Mouse (Mus musculus): ENCODE measurements around the gene Atf7. TPM values are rescaled to one million over a fixed set of nuclear protein-coding genes. Genes with fewer than 3 reads are reported as not detected.

Atf7 gene
- polyA plus RNA-seq, 1 experiment from 2014 or later: 37.4 TPM

DNA sequence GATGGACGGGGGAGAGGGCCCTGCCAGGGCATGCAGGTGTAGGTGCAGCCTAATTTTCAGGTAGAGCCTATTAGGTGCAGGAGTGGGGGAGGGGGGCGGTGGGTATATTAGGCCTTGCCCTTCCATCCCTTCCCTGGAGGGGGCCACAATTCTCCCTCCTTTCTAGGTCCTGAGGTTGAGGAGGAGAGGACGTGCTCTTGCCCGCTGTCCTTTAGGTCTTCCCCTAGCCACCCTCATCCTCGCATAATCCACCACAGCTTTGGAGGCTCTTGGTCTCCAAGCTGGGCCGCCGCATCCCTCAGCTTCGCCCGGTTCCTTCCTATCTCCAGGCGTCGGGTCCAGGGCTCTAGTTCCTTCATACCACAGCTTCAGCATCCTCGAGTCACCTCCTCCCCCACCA lies 109.0 kb downstream of the Atf7 start:
- TF ChIP-seq CTCF (IDR thresholded peaks at IDR 0.05) (no peak; the same call in 1 of the 2 replicates), EP300 (IDR thresholded peaks at IDR 0.05) (no peak)
- Histone ChIP-seq H3K4me3 (ENCODE audit: low read depth, low read length) (peak overlapping the region; percentile 60), H3K9me3 (ENCODE audit: low read length) (no peaks in the 10 kb centered on the region), H3K9ac (replicated peaks; ENCODE audit: low read depth) (peak overlapping the region; percentile 43; the same call in 1 of the 2 replicates), H3K4me2 (replicated peaks; ENCODE audit: low read depth, low read length) (peak overlapping the region; percentile 88), H3K36me3 (ENCODE audit: insufficient read depth, low read length) (no peaks in the 10 kb centered on the region), H3K27me3 (replicated peaks; ENCODE audit: insufficient read depth, low read length) (no peaks in the 10 kb centered on the region), H3K4me1 (ENCODE audit: insufficient read depth, low read depth, low read length) (no peaks in the 10 kb centered on the region), H3K27ac (ENCODE audit: low read length) (0 out of 2 replicates have a peak overlapping the region, but pooled peaks have one; percentile 75)
- ATAC-seq: no peak
- WGBS: 2% methylated on average over 9 of the region's 12 CpGs
- no peak for DNase-seq (ENCODE audit: low spot score)

DNA sequence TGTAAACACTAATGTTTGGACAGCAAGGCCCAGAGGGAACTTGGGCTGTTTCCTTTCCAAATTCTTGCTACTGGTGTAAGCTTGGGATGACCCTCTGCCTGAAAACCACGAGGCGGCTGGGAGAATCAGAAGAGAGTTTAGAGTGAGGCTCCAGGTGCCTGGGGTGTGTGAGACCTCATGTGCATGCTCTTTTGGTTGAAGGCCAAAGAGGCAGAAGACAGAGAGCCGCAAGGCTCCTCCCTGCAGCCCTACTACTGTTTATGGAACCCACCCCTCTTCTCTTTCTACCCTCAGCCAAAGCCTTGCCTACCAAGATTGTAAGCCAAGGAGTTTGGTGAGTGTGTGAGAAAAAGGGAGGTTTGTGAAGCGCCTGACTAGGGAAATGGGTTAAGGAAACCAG lies 109.5 kb downstream of the Atf7 start:
- no peak for TF ChIP-seq EP300 (IDR thresholded peaks at IDR 0.05)
- TF ChIP-seq CTCF (IDR thresholded peaks at IDR 0.05): no peak
- ATAC-seq: no peak
- H3K36me3 ChIP-seq (ENCODE audit: insufficient read depth, low read length): no peaks in the 10 kb centered on the region
- no peak for DNase-seq (ENCODE audit: low spot score)
- WGBS: 50% methylated on average over 4 of the region's 4 CpGs
- no peak overlapping the region for H3K4me3 ChIP-seq (ENCODE audit: low read depth, low read length)
- no peak overlapping the region for H3K9ac ChIP-seq (replicated peaks; ENCODE audit: low read depth)
- H3K27me3 ChIP-seq (replicated peaks; ENCODE audit: insufficient read depth, low read length): no peaks in the 10 kb centered on the region
- no peaks in the 10 kb centered on the region for H3K9me3 ChIP-seq (ENCODE audit: low read length)
- H3K4me1 ChIP-seq (ENCODE audit: insufficient read depth, low read depth, low read length): no peaks in the 10 kb centered on the region
- peak overlapping the region; percentile 88; the same call in 1 of the 2 replicates for H3K4me2 ChIP-seq (replicated peaks; ENCODE audit: low read depth, low read length)
- no peak overlapping the region for H3K27ac ChIP-seq (ENCODE audit: low read length)

DNA sequence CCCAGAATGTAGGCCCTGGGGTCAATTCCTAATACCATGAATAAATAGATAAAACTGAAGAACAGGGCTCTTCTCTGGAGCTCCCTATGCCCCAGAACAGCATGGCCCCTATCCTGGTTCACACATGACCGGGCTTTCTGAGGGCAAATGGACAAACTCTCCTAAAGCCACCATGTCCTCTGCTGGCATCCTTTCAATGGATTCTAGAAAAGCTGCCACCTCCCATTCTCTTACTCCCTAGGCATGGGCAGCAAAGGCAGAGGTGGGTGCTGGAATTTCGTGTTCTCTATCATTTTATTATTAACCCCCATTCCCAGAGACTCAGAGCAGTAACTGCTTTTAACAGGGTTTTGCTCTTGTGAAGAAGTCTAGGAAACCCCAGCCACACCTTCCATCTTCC lies 110.0 kb downstream of the Atf7 start:
- WGBS: 88% methylated on average over 2 of the region's 2 CpGs
- no peaks in the 10 kb centered on the region for H3K4me1 ChIP-seq (ENCODE audit: insufficient read depth, low read depth, low read length)
- no peak for DNase-seq (ENCODE audit: low spot score)
- no peak for TF ChIP-seq EP300 (IDR thresholded peaks at IDR 0.05)
- TF ChIP-seq CTCF (IDR thresholded peaks at IDR 0.05): no peak
- no peaks in the 10 kb centered on the region for H3K27me3 ChIP-seq (replicated peaks; ENCODE audit: insufficient read depth, low read length)
- no peak overlapping the region for H3K4me2 ChIP-seq (replicated peaks; ENCODE audit: low read depth, low read length)
- no peak overlapping the region for H3K9ac ChIP-seq (replicated peaks; ENCODE audit: low read depth)
- ATAC-seq: no peak
- no peak overlapping the region for H3K27ac ChIP-seq (ENCODE audit: low read length)
- no peak overlapping the region for H3K4me3 ChIP-seq (ENCODE audit: low read depth, low read length)
- no peaks in the 10 kb centered on the region for H3K9me3 ChIP-seq (ENCODE audit: low read length)
- no peaks in the 10 kb centered on the region for H3K36me3 ChIP-seq (ENCODE audit: insufficient read depth, low read length)

DNA sequence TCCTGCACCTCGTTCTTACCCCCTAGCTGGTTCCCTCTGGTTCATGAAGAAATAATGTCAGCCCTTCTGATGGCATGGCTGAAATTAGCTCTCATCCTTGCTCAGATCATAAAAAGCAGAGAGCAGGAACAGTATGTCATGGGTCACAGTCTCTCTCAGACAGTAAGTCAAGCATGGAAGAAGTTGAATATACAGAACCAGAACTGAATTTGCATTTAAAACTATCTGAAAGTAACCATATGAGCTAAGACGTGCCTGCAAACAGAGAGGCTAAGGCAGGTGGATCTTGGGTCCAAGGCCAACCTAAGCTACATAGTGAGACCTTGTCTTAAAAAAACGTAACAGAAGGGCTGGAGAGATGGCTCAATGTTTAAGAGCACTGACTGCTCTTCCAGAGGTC lies 112.3 kb downstream of the Atf7 start:
- no peaks in the 10 kb centered on the region for H3K36me3 ChIP-seq (ENCODE audit: insufficient read depth, low read length)
- H3K9ac ChIP-seq (replicated peaks; ENCODE audit: low read depth): no peak overlapping the region
- H3K9me3 ChIP-seq (ENCODE audit: low read length): no peaks in the 10 kb centered on the region
- 79% methylated on average over 3 of the region's 3 CpGs for WGBS
- ATAC-seq: no peak
- no peak for TF ChIP-seq EP300 (IDR thresholded peaks at IDR 0.05)
- no peak for TF ChIP-seq CTCF (IDR thresholded peaks at IDR 0.05)
- no peaks in the 10 kb centered on the region; the same call in 1 of the 2 replicates for H3K4me1 ChIP-seq (ENCODE audit: insufficient read depth, low read depth, low read length)
- H3K4me3 ChIP-seq (ENCODE audit: low read depth, low read length): no peak overlapping the region
- H3K27me3 ChIP-seq (replicated peaks; ENCODE audit: insufficient read depth, low read length): no peaks in the 10 kb centered on the region
- no peak for DNase-seq (ENCODE audit: low spot score)
- H3K27ac ChIP-seq (ENCODE audit: low read length): no peak overlapping the region
- H3K4me2 ChIP-seq (replicated peaks; ENCODE audit: low read depth, low read length): no peak overlapping the region

DNA sequence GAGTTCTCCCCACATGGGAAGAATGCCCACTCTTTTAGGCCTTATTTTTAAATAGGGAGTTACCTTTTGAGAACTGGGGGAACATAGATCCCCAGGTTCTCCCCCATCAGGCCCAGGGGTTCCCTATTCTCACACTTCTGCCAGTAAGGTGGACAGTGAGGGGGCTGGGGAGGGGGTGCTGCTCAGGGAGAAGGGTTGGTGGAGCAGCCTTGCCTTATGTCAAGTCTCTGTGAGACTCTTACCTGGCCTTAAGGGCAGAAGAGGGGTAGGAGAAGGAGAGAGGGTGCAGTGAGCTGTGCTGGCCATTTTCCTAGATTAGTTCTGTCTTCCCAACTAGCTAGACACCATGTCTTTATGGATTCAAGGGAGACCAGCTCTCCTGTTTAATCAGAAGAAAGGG lies 112.8 kb downstream of the Atf7 start:
- DNase-seq (ENCODE audit: low spot score) (no peak), ATAC-seq (no peak)
- Histone ChIP-seq H3K4me2 (replicated peaks; ENCODE audit: low read depth, low read length) (no peak overlapping the region), H3K4me1 (ENCODE audit: insufficient read depth, low read depth, low read length) (no peaks in the 10 kb centered on the region; the same call in 1 of the 2 replicates), H3K27ac (ENCODE audit: low read length) (no peak overlapping the region), H3K9me3 (ENCODE audit: low read length) (no peaks in the 10 kb centered on the region), H3K4me3 (ENCODE audit: low read depth, low read length) (no peak overlapping the region), H3K36me3 (ENCODE audit: insufficient read depth, low read length) (no peaks in the 10 kb centered on the region), H3K27me3 (replicated peaks; ENCODE audit: insufficient read depth, low read length) (no peaks in the 10 kb centered on the region), H3K9ac (replicated peaks; ENCODE audit: low read depth) (no peak overlapping the region)
- TF ChIP-seq CTCF (IDR thresholded peaks at IDR 0.05): no peak
- no peak for TF ChIP-seq EP300 (IDR thresholded peaks at IDR 0.05)

DNA sequence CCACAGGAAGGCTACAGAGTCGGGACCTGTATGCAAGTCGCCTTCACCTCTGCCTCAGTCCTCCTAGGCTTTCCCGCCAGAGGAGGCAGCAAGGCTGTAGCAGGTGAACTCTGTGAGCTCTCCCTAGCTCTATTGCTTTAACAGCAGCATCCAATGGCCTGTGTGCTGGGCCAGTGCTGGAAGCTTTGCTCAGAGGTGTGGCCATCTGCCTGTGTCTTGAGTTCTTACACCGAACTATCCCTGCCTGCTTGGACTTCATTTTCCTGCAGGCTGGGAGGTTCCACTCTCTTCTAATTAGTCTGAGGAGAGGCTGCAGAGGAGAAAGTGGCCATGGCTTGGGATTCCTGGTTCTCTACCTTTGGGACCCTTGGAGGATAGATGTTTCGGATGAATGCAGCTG lies 113.3 kb downstream of the Atf7 start:
- WGBS: 49% methylated on average over 5 of the region's 5 CpGs
- Histone ChIP-seq H3K4me1 (ENCODE audit: insufficient read depth, low read depth, low read length) (no peaks in the 10 kb centered on the region; the same call in 1 of the 2 replicates), H3K27me3 (replicated peaks; ENCODE audit: insufficient read depth, low read length) (no peaks in the 10 kb centered on the region), H3K9ac (replicated peaks; ENCODE audit: low read depth) (no peak overlapping the region), H3K9me3 (ENCODE audit: low read length) (no peaks in the 10 kb centered on the region), H3K4me2 (replicated peaks; ENCODE audit: low read depth, low read length) (no peak overlapping the region), H3K27ac (ENCODE audit: low read length) (no peak overlapping the region), H3K4me3 (ENCODE audit: low read depth, low read length) (no peak overlapping the region), H3K36me3 (ENCODE audit: insufficient read depth, low read length) (no peaks in the 10 kb centered on the region)
- TF ChIP-seq CTCF (IDR thresholded peaks at IDR 0.05) (no peak), EP300 (IDR thresholded peaks at IDR 0.05) (no peak)
- no peak for DNase-seq (ENCODE audit: low spot score)
- no peak for ATAC-seq

DNA sequence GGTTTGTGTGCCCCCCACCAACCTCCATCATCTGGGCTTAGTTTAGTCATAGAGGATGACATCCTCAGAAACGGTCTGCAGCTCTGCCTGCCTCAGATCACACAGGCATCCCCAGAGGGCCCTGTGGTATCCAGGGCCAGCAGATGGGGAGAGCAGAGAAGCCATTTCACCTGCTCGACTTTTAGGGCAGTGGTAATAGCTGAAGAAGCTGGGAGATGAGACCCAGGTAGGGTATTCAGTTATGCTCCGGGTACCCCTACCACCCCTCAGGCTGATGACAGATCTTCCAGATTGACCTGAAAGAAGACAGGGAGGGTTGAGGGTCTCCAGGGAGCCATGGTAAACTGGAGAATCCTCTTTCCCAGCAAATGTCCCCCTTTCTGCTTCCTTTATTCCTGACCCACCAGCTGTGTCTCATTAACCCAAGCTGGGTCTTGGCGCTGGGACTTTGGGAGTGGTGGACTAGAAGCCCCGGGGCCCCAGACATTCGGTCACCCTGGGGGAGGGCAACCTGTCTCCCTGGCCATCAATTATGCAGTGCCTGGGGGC lies 113.9 kb downstream of the Atf7 start:
- Histone ChIP-seq H3K4me3 (ENCODE audit: low read depth, low read length) (no peak overlapping the region), H3K27ac (ENCODE audit: low read length) (no peak overlapping the region), H3K27me3 (replicated peaks; ENCODE audit: insufficient read depth, low read length) (no peaks in the 10 kb centered on the region), H3K9me3 (ENCODE audit: low read length) (no peaks in the 10 kb centered on the region), H3K9ac (replicated peaks; ENCODE audit: low read depth) (no peak overlapping the region), H3K4me2 (replicated peaks; ENCODE audit: low read depth, low read length) (peak overlapping the region; percentile 99), H3K4me1 (ENCODE audit: insufficient read depth, low read depth, low read length) (no peaks in the 10 kb centered on the region; the same call in 1 of the 2 replicates), H3K36me3 (ENCODE audit: insufficient read depth, low read length) (no peaks in the 10 kb centered on the region)
- DNase-seq (ENCODE audit: low spot score) (no peak), ATAC-seq (no peak)
- 17% methylated on average over 6 of the region's 6 CpGs for WGBS
- TF ChIP-seq EP300 (IDR thresholded peaks at IDR 0.05) (no peak), CTCF (IDR thresholded peaks at IDR 0.05) (no peak)
